Mouse (Mus musculus): ENCODE measurements at regions not wholly inside any gene's neighbourhood (a gene's known extent, or its start where the extent isn't known, plus 50 kb on each side); places are given as distances from the start of the nearest gene placed in this dataset.

DNA sequence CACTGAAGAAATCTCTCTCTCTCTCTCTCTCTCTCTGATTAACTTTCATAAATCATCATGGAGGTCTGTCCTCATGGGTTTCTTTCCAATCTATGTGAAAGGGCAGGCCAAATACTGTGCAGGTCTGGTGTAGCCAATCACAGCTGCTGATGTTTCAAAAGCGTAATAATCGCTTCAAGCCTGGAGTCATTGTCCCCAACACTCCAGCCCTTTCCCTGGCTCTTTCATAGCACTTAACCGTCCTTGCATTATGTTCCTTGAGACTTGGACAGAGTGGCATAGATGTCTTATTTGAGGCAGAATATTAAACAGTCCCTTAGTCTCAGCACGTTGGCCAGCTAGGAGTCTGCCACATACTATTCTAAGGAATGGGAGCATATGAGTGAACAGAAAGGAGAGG lies 286.5 kb upstream of the Kcnd2 start:
- H3K27ac ChIP-seq = peak overlapping the region; percentile 14; the same call in 1 of the 2 replicates
- no peak overlapping the region for H3K4me2 ChIP-seq (replicated peaks)
- ATAC-seq = peak; percentile 96
- 44% methylated on average over 4 of the region's 4 CpGs for WGBS
- H3K36me3 ChIP-seq = no peaks in the 10 kb centered on the region
- H3K9ac ChIP-seq (replicated peaks) = no peak overlapping the region
- H3K9me3 ChIP-seq = no peaks in the 10 kb centered on the region
- H3K4me3 ChIP-seq (replicated peaks) = no peak overlapping the region
- no peaks in the 10 kb centered on the region for H3K27me3 ChIP-seq
- 0 out of 2 replicates have a peak, but pooled peaks cover 6% of the 10 kb centered on the region for H3K4me1 ChIP-seq (replicated peaks)

Data from midbrain, embryonic 13.5 days (tissue).